ENCODE assay signal across 27 mouse cellular contexts in genomic region chr16:56079419-56079818, GRCm38 (mm10).
"Had no signal": no experiment of that assay in that cellular context is flagged by ENCODE, and none has a peak within 500 bp of the region (broad histone marks: within the 10 kb centered on the region; RNA-seq: fewer than 3 reads in every experiment).

No protein-coding gene starts in this region.

- H3K9ac ChIP-seq: embryonic facial prominence, embryonic 12.5 days; embryonic facial prominence, embryonic 13.5 days; forebrain, embryonic 12.5 days; forebrain, embryonic 13.5 days; forebrain, embryonic 15.5 days; forebrain, postnatal 0 days; heart, embryonic 12.5 days had no signal

- DNase-seq: cerebellum, adult 9-11 months; cerebellum, postnatal 10 days; cerebellum, postnatal 14 days; cerebellum, postnatal 25 days; cerebellum, postnatal 36 days; embryo, embryonic 11 days; forebrain, postnatal 0 days; gastrocnemius, adult 2 months; gastrocnemius, postnatal 10 days; gastrocnemius, postnatal 14 days; gastrocnemius, postnatal 25 days; gastrocnemius, postnatal 36 days; heart, adult 11 months; heart, adult 18-20 months; heart, adult 2 months had no signal

- H3K4me2 ChIP-seq: embryonic facial prominence, embryonic 12.5 days; embryonic facial prominence, embryonic 13.5 days; forebrain, embryonic 12.5 days; forebrain, embryonic 13.5 days; forebrain, embryonic 15.5 days; heart, embryonic 11.5 days; heart, embryonic 12.5 days had no signal

- H3K27ac ChIP-seq: embryonic facial prominence, embryonic 12.5 days; embryonic facial prominence, embryonic 13.5 days; forebrain, embryonic 10.5 days; forebrain, embryonic 12.5 days; forebrain, embryonic 13.5 days; forebrain, embryonic 15.5 days; gastrocnemius, adult 2 months; heart, adult 2 months; heart, embryonic 10.5 days had no signal

- H3K4me3 ChIP-seq: embryonic facial prominence, embryonic 12.5 days; embryonic facial prominence, embryonic 13.5 days; erythroblast, embryonic 14.5 days; forebrain, embryonic 10.5 days; forebrain, embryonic 12.5 days; forebrain, embryonic 13.5 days; forebrain, embryonic 15.5 days; gastrocnemius, adult 2 months; heart, adult 2 months; heart, embryonic 10.5 days; heart, embryonic 12.5 days had no signal

- H3K9me3 ChIP-seq: embryonic facial prominence, embryonic 12.5 days; embryonic facial prominence, embryonic 13.5 days; forebrain, embryonic 10.5 days; forebrain, embryonic 12.5 days; forebrain, embryonic 13.5 days; forebrain, embryonic 15.5 days; heart, embryonic 10.5 days; heart, embryonic 12.5 days had no signal

- H3K36me3 ChIP-seq: embryonic facial prominence, embryonic 12.5 days; forebrain, embryonic 12.5 days; forebrain, embryonic 15.5 days had no signal

- H3K27me3 ChIP-seq: embryonic facial prominence, embryonic 12.5 days; embryonic facial prominence, embryonic 13.5 days; forebrain, embryonic 12.5 days; forebrain, embryonic 13.5 days; forebrain, embryonic 15.5 days; heart, embryonic 12.5 days had no signal

- ATAC-seq: forebrain, embryonic 13.5 days; forebrain, embryonic 14.5 days; forebrain, embryonic 15.5 days; forebrain, embryonic 16.5 days; forebrain, postnatal 0 days had no signal
